Comparison of ENCODE assay signal across 8 mouse cellular contexts in genomic region chr1:131525586-131526271, GRCm38 (mm10). TPM values are rescaled to one million over a fixed set of nuclear protein-coding genes. Genes with fewer than 3 reads are reported as not detected.
DNase-seq lines count a peak whose midpoint lies in the region; ATAC-seq and TF ChIP-seq lines count a peak whose summit lies in the region.

No protein-coding gene starts in this region.

- no peak for TF ChIP-seq POLR2A in cortical plate, adult 2 months (IDR thresholded peaks at IDR 0.05; ENCODE audit: extremely low read depth, insufficient read depth, low read length)
- TF ChIP-seq POLR2A in liver, adult 2 months (IDR thresholded peaks at IDR 0.05; ENCODE audit: extremely low read depth, insufficient read depth, low read length) = no peak

- peak overlapping the region; percentile 93 for H3K4me3 ChIP-seq in cortical plate, adult 2 months (ENCODE audit: insufficient read depth, low read length)
- peak overlapping the region; percentile 90 for H3K4me3 ChIP-seq in liver, adult 2 months (ENCODE audit: insufficient read depth, low read depth, low read length)
- peak overlapping the region; percentile 60 for H3K4me3 ChIP-seq in neural tube, embryonic 12.5 days

- H3K4me1 ChIP-seq in cortical plate, adult 2 months (ENCODE audit: control insufficient read depth, insufficient read depth, low read length) = peaks cover 3% of the 10 kb centered on the region
- peaks cover 8% of the 10 kb centered on the region for H3K4me1 ChIP-seq in liver, adult 2 months (ENCODE audit: control insufficient read depth, insufficient read depth, low read length)
- H3K4me1 ChIP-seq in neural tube, embryonic 12.5 days = peaks cover 44% of the 10 kb centered on the region

- H3K79me2 ChIP-seq in liver, adult 2 months (ENCODE audit: control insufficient read depth, insufficient read depth, low read length) = peaks cover 16% of the 10 kb centered on the region; the same call in 1 of the 2 replicates

- no peaks in the 10 kb centered on the region for H3K36me3 ChIP-seq in liver, adult 2 months (ENCODE audit: control insufficient read depth, insufficient read depth, low read length)
- H3K36me3 ChIP-seq in neural tube, embryonic 12.5 days = no peaks in the 10 kb centered on the region

- H3K27me3 ChIP-seq in liver, adult 2 months (ENCODE audit: control insufficient read depth, insufficient read depth, low read length) = no peaks in the 10 kb centered on the region
- no peaks in the 10 kb centered on the region for H3K27me3 ChIP-seq in neural tube, embryonic 12.5 days (replicated peaks)

- H3K9ac ChIP-seq in liver, adult 2 months (ENCODE audit: low read depth, low read length) = peak overlapping the region; percentile 79
- peak overlapping the region; percentile 70 for H3K9ac ChIP-seq in neural tube, embryonic 12.5 days

- H3K27ac ChIP-seq in cortical plate, adult 2 months (ENCODE audit: insufficient read depth, low read length) = peak overlapping the region; percentile 79
- peak overlapping the region; percentile 69 for H3K27ac ChIP-seq in liver, adult 2 months (replicated peaks; ENCODE audit: insufficient read depth, low read depth, low read length)
- 0 out of 2 replicates have a peak overlapping the region, but pooled peaks have one; percentile 3 for H3K27ac ChIP-seq in neural tube, embryonic 12.5 days

- WGBS in liver, adult 2 months = under 1% methylated on average over 41 of the region's 41 CpGs
- under 1% methylated on average over 41 of the region's 41 CpGs for WGBS in neural tube, embryonic 12.5 days

- ATAC-seq in neural tube, embryonic 12.5 days (ENCODE audit: low FRiP score, low read depth) = no peak

- DNase-seq in urinary bladder, postnatal 14 days (ENCODE audit: low spot score) = peak; percentile 25
- DNase-seq in urinary bladder, postnatal 10 days (ENCODE audit: low spot score) = no peak
- peak; percentile 53 to 59 for DNase-seq in heart, adult 18-20 months
- peak; percentile 38 for DNase-seq in kidney, adult 9 months
- no peak for DNase-seq in liver, adult 2 months (ENCODE audit: extremely low read depth, low read depth, low spot score)
- DNase-seq in thymus, postnatal 14 days = peak; percentile 42

- TF ChIP-seq CTCF in cortical plate, adult 2 months (IDR thresholded peaks at IDR 0.05; ENCODE audit: extremely low read depth, insufficient read depth, low read length) = no peak
- no peak for TF ChIP-seq CTCF in liver, adult 2 months (IDR thresholded peaks at IDR 0.05; ENCODE audit: low read depth, low read length)

- no peaks in the 10 kb centered on the region for H3K9me3 ChIP-seq in neural tube, embryonic 12.5 days

- peak overlapping the region; percentile 96 for H3K4me2 ChIP-seq in neural tube, embryonic 12.5 days (replicated peaks)

RNA-seq across cellular contexts. Expression of gene Srgap2, which starts 1.4 kb away (rescaled TPM):
- polyA plus RNA-seq in cortical plate, adult 2 months (2012; rRNA removed) = 41.2 and 42.8 TPM in 2 replicates
- total RNA-seq in heart, adult 18-20 months (2021) = 10 to 100 TPM; 19.5 TPM
- 6.6 and 10.6 TPM in 2 replicates for total RNA-seq in liver, adult 2 months (2014; rRNA removed)
- 5.8 and 7.4 TPM in 2 replicates for polyA plus RNA-seq in liver, adult 2 months (2012; rRNA removed)
- 13.5 and 14.2 TPM in 2 replicates for polyA plus RNA-seq in neural tube, embryonic 12.5 days (2016; fragmentation: Nextera tagmentation; extraction: Ambion mirVana)

RNA-seq across cellular contexts. Expression of gene Fam72a, which starts 2.0 kb away (rescaled TPM):
- polyA plus RNA-seq in cortical plate, adult 2 months (2012; rRNA removed) = 1.0 and 1.2 TPM in 2 replicates
- under 1 TPM; 0.87 to 0.89 TPM for total RNA-seq in heart, adult 18-20 months (2021)
- total RNA-seq in liver, adult 2 months (2014; rRNA removed) = 0.65 and 1.0 TPM in 2 replicates
- polyA plus RNA-seq in liver, adult 2 months (2012; rRNA removed) = 0.19 and 0.24 TPM in 2 replicates
- polyA plus RNA-seq in neural tube, embryonic 12.5 days (2016; fragmentation: Nextera tagmentation; extraction: Ambion mirVana) = 2.4 and 3.4 TPM in 2 replicates

Comparison
In these comparisons a context has a peak if more than half of its experiments do, and no peak if none do; other contexts are left out.
1. DNase-seq: peak in urinary bladder, postnatal 14 days (single experiment), heart, adult 18-20 months (2 of 2), kidney, adult 9 months (single experiment) and thymus, postnatal 14 days (single experiment); none in urinary bladder, postnatal 10 days (single experiment) and liver, adult 2 months (single experiment).
2. H3K27ac ChIP-seq: peak in every context shown above with its lines; median percentile 79 in cortical plate, adult 2 months; 69 in liver, adult 2 months; 3 in neural tube, embryonic 12.5 days.
3. Peak in every context shown above with its lines, with median percentiles within 50 percentile points of each other: H3K4me3 ChIP-seq.